Mouse (Mus musculus): ENCODE measurements at regions not wholly inside any gene's neighbourhood (a gene's known extent, or its start where the extent isn't known, plus 50 kb on each side); places are given as distances from the start of the nearest gene placed in this dataset.
A peak's percentile ranks its signal among the peaks of the same experiment; 100 is the strongest.
"Not testable (repeated sequence)": the region's sequence is repeated elsewhere in the genome, so short reads cannot be mapped to it uniquely, and the experiment has no call there.

DNA sequence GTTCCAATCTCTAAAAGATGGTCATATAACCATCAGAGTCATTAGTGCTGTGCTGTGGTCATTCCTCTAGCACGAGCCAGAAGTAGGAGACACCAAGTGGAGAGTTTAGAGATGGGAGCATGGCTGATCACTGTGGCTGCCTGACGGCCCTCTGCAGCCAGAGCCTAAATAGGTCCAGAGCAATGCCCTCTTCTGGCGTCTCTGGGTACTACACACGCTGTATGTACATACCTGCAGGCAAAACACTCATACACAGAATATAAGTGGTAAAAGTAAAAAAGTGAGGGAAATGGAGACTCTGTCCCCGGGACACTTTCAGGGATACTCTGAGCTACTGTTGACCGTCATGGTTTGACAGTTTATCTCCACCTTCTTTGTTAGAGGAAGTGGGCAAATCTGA lies 91.4 kb downstream of the Gm21738 start:
- Histone ChIP-seq H3K27ac (ENCODE audit: insufficient read depth, low read depth, low read length, poor library complexity, severe bottlenecking) (no peak overlapping the region), H3K4me1 (ENCODE audit: control insufficient read depth in 2 of 2, insufficient read depth in 2 of 2, low read length in 2 of 2, poor library complexity in 1 of 2) (no peaks in the 10 kb centered on the region), H3K9me3 (ENCODE audit: control insufficient read depth, insufficient read depth, low read depth, low read length) (no peaks in the 10 kb centered on the region), H3K4me3 (ENCODE audit: insufficient read depth in 1 of 2, low read depth in 1 of 2, low read length in 2 of 2, poor library complexity in 1 of 2, severe bottlenecking in 1 of 2) (no peak overlapping the region), H3K9ac (ENCODE audit: insufficient read depth, low read depth, low read length, poor library complexity, severe bottlenecking) (no peak overlapping the region), H3K36me3 (ENCODE audit: control insufficient read depth, insufficient read depth, low read length, poor library complexity, severe bottlenecking) (no peaks in the 10 kb centered on the region)
- DNase-seq (ENCODE audit: low read depth, low spot score): peak; percentile 7
- TF ChIP-seq ZNF384 (IDR thresholded peaks at IDR 0.05; ENCODE audit: low read depth, low read length) (no peak), ZC3H11A (IDR thresholded peaks at IDR 0.05; ENCODE audit: borderline replicate concordance, low read depth, low read length) (peak; percentile 10; the same call in 1 of the 2 replicates), MAFK (IDR thresholded peaks at IDR 0.05; ENCODE audit: insufficient read depth, low read depth, low read length) (no peak), HCFC1 (IDR thresholded peaks at IDR 0.05; ENCODE audit: borderline replicate concordance, insufficient read depth, low read length) (no peak), CHD2 (IDR thresholded peaks at IDR 0.05; ENCODE audit: low read depth, low read length) (no peak)
- in situ Hi-C loops (cut with MboI; ENCODE audit: low sequenced_read_pairs in 2 of 2, unreplicated experiment in 2 of 2): no loop called here

DNA sequence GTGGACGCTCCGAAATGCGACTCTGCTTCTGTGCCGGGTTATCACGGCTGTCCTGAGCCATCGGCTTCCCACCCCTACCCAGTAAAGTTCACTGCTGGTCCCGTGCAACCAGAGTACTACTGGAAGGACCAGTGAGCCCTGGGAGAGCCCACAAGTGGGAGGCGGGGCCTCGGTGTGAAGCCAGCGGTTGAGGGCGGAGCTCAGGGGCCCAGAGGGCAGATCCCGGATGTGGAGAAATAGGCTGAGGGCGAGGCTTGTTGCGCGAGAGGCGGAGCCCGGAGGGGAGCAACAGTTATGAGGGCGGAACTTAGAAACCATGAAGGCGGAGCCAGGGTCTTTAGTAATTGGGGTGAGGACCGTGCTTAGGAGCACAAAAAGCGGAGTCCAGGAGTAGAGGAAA lies 107.1 kb downstream of the Gm21738 start:
- peak overlapping the region; percentile 19; the same call in 1 of the 2 replicates for H3K9ac ChIP-seq (ENCODE audit: insufficient read depth, low read depth, low read length, poor library complexity, severe bottlenecking)
- in situ Hi-C loops (cut with MboI; ENCODE audit: low sequenced_read_pairs in 2 of 2, unreplicated experiment in 2 of 2): no loop called here
- TF ChIP-seq MAFK (IDR thresholded peaks at IDR 0.05; ENCODE audit: insufficient read depth, low read depth, low read length) (no peak), ZNF384 (IDR thresholded peaks at IDR 0.05; ENCODE audit: low read depth, low read length) (no peak), CHD2 (IDR thresholded peaks at IDR 0.05; ENCODE audit: low read depth, low read length) (no peak), ZC3H11A (IDR thresholded peaks at IDR 0.05; ENCODE audit: borderline replicate concordance, low read depth, low read length) (no peak), HCFC1 (IDR thresholded peaks at IDR 0.05; ENCODE audit: borderline replicate concordance, insufficient read depth, low read length) (no peak)
- DNase-seq (ENCODE audit: low read depth, low spot score): peak; percentile 40
- H3K27ac ChIP-seq (ENCODE audit: insufficient read depth, low read depth, low read length, poor library complexity, severe bottlenecking): no peak overlapping the region
- peak overlapping the region; percentile 49 to 63 for H3K4me3 ChIP-seq (ENCODE audit: insufficient read depth in 1 of 2, low read depth in 1 of 2, low read length in 2 of 2, poor library complexity in 1 of 2, severe bottlenecking in 1 of 2)
- H3K9me3 ChIP-seq (ENCODE audit: control insufficient read depth, insufficient read depth, low read depth, low read length): no peaks in the 10 kb centered on the region
- no peaks in the 10 kb centered on the region for H3K4me1 ChIP-seq (ENCODE audit: control insufficient read depth in 2 of 2, insufficient read depth in 2 of 2, low read length in 2 of 2, poor library complexity in 1 of 2)
- H3K36me3 ChIP-seq (ENCODE audit: control insufficient read depth, insufficient read depth, low read length, poor library complexity, severe bottlenecking): no peaks in the 10 kb centered on the region

DNA sequence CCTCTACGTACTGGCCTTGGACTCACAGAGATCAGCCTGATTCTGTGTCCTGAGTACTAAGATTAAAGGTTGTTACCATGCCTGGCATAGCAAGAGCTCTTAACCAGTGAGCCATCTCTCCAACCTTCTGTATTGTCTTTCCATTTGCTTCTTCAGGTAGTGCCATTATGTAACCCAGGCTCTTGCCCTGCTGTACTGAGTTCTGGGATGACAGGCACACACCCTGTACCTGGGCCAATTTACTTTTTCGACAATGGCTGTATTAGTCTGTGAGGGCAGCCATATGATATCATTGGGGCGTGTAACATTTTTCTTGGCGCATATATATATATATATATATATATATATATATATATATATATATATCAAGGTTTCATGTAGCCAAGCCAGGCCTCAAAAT lies 115.9 kb downstream of the Gm21738 start:
- in situ Hi-C loops (cut with MboI; ENCODE audit: low sequenced_read_pairs in 2 of 2, unreplicated experiment in 2 of 2); H3K4me1 ChIP-seq (ENCODE audit: control insufficient read depth in 2 of 2, insufficient read depth in 2 of 2, low read length in 2 of 2, poor library complexity in 1 of 2); H3K36me3 ChIP-seq (ENCODE audit: control insufficient read depth, insufficient read depth, low read length, poor library complexity, severe bottlenecking); H3K4me3 ChIP-seq (ENCODE audit: insufficient read depth in 1 of 2, low read depth in 1 of 2, low read length in 2 of 2, poor library complexity in 1 of 2, severe bottlenecking in 1 of 2); H3K27ac ChIP-seq (ENCODE audit: insufficient read depth, low read depth, low read length, poor library complexity, severe bottlenecking); H3K9me3 ChIP-seq (ENCODE audit: control insufficient read depth, insufficient read depth, low read depth, low read length); H3K9ac ChIP-seq (ENCODE audit: insufficient read depth, low read depth, low read length, poor library complexity, severe bottlenecking); DNase-seq (ENCODE audit: low read depth, low spot score): not testable (repeated sequence)

DNA sequence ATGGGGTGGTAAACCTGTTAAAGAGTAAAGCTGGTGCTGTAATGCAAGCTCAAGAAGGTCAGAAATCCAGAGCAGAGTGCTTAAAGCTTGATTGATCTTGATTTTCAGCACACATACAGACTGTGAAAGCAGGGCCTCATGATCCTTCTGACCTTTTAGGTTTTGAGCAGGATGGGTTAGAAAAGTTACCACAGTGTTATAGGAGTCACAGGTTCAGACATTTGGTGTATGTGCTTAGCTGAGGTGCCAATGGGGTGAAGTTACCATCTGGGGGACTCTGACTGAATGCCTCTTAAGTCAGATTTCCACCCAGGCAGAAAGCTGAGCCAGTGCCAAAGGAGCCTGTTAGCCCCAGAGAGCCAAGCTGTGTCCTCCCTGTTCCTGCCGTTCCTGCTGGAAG lies 139.6 kb downstream of the Gm21738 start:
- H3K27ac ChIP-seq (ENCODE audit: insufficient read depth, low read depth, low read length, poor library complexity, severe bottlenecking): no peak overlapping the region
- H3K36me3 ChIP-seq (ENCODE audit: control insufficient read depth, insufficient read depth, low read length, poor library complexity, severe bottlenecking): no peaks in the 10 kb centered on the region
- TF ChIP-seq ZC3H11A (IDR thresholded peaks at IDR 0.05; ENCODE audit: borderline replicate concordance, low read depth, low read length) (no peak), MAFK (IDR thresholded peaks at IDR 0.05; ENCODE audit: insufficient read depth, low read depth, low read length) (no peak), HCFC1 (IDR thresholded peaks at IDR 0.05; ENCODE audit: borderline replicate concordance, insufficient read depth, low read length) (no peak), CHD2 (IDR thresholded peaks at IDR 0.05; ENCODE audit: low read depth, low read length) (no peak), ZNF384 (IDR thresholded peaks at IDR 0.05; ENCODE audit: low read depth, low read length) (no peak)
- H3K9me3 ChIP-seq (ENCODE audit: control insufficient read depth, insufficient read depth, low read depth, low read length): no peaks in the 10 kb centered on the region
- in situ Hi-C loops (cut with MboI; ENCODE audit: low sequenced_read_pairs in 2 of 2, unreplicated experiment in 2 of 2): no loop called here
- no peak for DNase-seq (ENCODE audit: low read depth, low spot score)
- H3K4me1 ChIP-seq (ENCODE audit: control insufficient read depth in 2 of 2, insufficient read depth in 2 of 2, low read length in 2 of 2, poor library complexity in 1 of 2): no peaks in the 10 kb centered on the region
- no peak overlapping the region for H3K4me3 ChIP-seq (ENCODE audit: insufficient read depth in 1 of 2, low read depth in 1 of 2, low read length in 2 of 2, poor library complexity in 1 of 2, severe bottlenecking in 1 of 2)
- H3K9ac ChIP-seq (ENCODE audit: insufficient read depth, low read depth, low read length, poor library complexity, severe bottlenecking): no peak overlapping the region

DNA sequence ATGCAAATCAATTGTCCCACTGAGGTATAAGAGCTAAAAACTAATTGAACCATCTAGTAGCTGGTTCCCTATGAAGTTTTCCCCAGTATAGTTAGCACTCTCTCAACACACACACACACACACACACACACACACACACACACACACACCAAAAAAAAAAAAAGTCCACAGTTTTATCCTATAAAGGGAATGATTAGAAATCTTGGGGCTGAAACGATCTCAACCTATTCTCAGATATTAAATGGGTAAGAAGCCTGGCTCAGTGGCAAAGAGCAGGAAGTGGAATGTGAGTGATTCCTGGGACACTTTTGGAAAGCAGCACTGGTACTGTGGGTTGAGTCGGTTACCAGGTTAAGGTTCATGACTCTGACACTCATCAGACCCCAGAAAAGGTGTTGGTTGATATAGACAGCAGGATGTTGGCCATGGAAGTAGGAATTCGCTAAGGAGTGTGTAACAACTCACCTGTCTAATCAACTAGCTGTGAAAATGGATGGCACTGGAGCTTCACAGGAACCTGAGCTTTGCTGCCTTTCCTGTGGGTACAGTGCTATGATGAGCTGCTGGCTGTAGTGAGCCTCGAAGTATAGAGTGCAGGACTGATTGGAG lies 140.8 kb downstream of the Gm21738 start:
- DNase-seq (ENCODE audit: low read depth, low spot score): peak; percentile 99
- no peak for TF ChIP-seq ZC3H11A (IDR thresholded peaks at IDR 0.05; ENCODE audit: borderline replicate concordance, low read depth, low read length)
- H3K27ac ChIP-seq (ENCODE audit: insufficient read depth, low read depth, low read length, poor library complexity, severe bottlenecking): no peak overlapping the region
- in situ Hi-C loops (cut with MboI; ENCODE audit: low sequenced_read_pairs in 2 of 2, unreplicated experiment in 2 of 2): no loop called here
- no peak overlapping the region for H3K4me3 ChIP-seq (ENCODE audit: insufficient read depth in 1 of 2, low read depth in 1 of 2, low read length in 2 of 2, poor library complexity in 1 of 2, severe bottlenecking in 1 of 2)
- H3K4me1 ChIP-seq (ENCODE audit: control insufficient read depth in 2 of 2, insufficient read depth in 2 of 2, low read length in 2 of 2, poor library complexity in 1 of 2): no peaks in the 10 kb centered on the region
- H3K36me3 ChIP-seq (ENCODE audit: control insufficient read depth, insufficient read depth, low read length, poor library complexity, severe bottlenecking): no peaks in the 10 kb centered on the region
- no peak overlapping the region for H3K9ac ChIP-seq (ENCODE audit: insufficient read depth, low read depth, low read length, poor library complexity, severe bottlenecking)
- no peaks in the 10 kb centered on the region for H3K9me3 ChIP-seq (ENCODE audit: control insufficient read depth, insufficient read depth, low read depth, low read length)
